Mouse (Mus musculus): ENCODE data around the gene Mst1r. TPM values are rescaled to one million over a fixed set of nuclear protein-coding genes. Genes with fewer than 3 reads are reported as not detected.

The Mst1r gene
- total RNA-seq, 2 experiments from 2014 or later: 0.54 to 0.81 TPM

- no peak overlapping the region for H3K4me3 ChIP-seq
- DNase-seq: peak; percentile 54
- no peak overlapping the region for H3K27ac ChIP-seq
- intact Hi-C loops (cut with DNase I): no loop called here
- TF ChIP-seq CTCF (IDR thresholded peaks at IDR 0.05): peak; percentile 48
These were observed 16.3 kb downstream of the Mst1r start for GRCm38 (mm10) chr9:107923021-107923420.

- intact Hi-C loops (cut with DNase I): no loop called here
- peak overlapping the region; percentile 75 for H3K27ac ChIP-seq
- DNase-seq: peak; percentile 78
- no peak; the same call in 1 of the 2 replicates for TF ChIP-seq CTCF (IDR thresholded peaks at IDR 0.05)
- peak overlapping the region; percentile 40 for H3K4me3 ChIP-seq
These were observed 17.3 kb downstream of the Mst1r start for GRCm38 (mm10) chr9:107923956-107924355.

GRCm38 (mm10) chr9:107925251-107925650 lies 18.6 kb downstream of the Mst1r start:
- intact Hi-C loops (cut with DNase I): no loop called here
- Histone ChIP-seq H3K4me3 (no peak overlapping the region), H3K27ac (peak overlapping the region; percentile 75; the same call in 1 of the 2 replicates)
- no peak for TF ChIP-seq CTCF (IDR thresholded peaks at IDR 0.05)
- DNase-seq: no peak

GRCm38 (mm10) chr9:107926920-107927420 lies 20.3 kb downstream of the Mst1r start:
- H3K27ac ChIP-seq: no peak overlapping the region
- H3K4me3 ChIP-seq: no peak overlapping the region
- DNase-seq: no peak
- intact Hi-C loops (cut with DNase I): no loop called here
- no peak for TF ChIP-seq CTCF (IDR thresholded peaks at IDR 0.05)

GRCm38 (mm10) chr9:107927749-107928148 lies 21.1 kb downstream of the Mst1r start:
- Histone ChIP-seq H3K4me3 (no peak overlapping the region), H3K27ac (no peak overlapping the region)
- DNase-seq: no peak
- intact Hi-C loops (cut with DNase I): no loop called here
- TF ChIP-seq CTCF (IDR thresholded peaks at IDR 0.05): no peak

GRCm38 (mm10) chr9:107928169-107928568 lies 21.5 kb downstream of the Mst1r start, which contains the start of gene Actl11:
TSS of gene Actl11 (plus strand) at chr9:107928469.
- no peak for TF ChIP-seq CTCF (IDR thresholded peaks at IDR 0.05)
- Histone ChIP-seq H3K4me3 (no peak within 1 kb of the TSS), H3K27ac (no peak within 1 kb of the TSS)
- DNase-seq: no peak
- intact Hi-C loops (cut with DNase I): no loop called here

GRCm38 (mm10) chr9:107932221-107932620 lies 25.5 kb downstream of the Mst1r start:
- TF ChIP-seq CTCF (IDR thresholded peaks at IDR 0.05): no peak
- no peak overlapping the region for H3K27ac ChIP-seq
- H3K4me3 ChIP-seq: no peak overlapping the region
- intact Hi-C loops (cut with DNase I): no loop called here
- DNase-seq: no peak

GRCm38 (mm10) chr9:107934146-107934545 lies 27.5 kb downstream of the Mst1r start:
- Histone ChIP-seq H3K4me3 (no peak overlapping the region), H3K27ac (no peak overlapping the region)
- intact Hi-C loops (cut with DNase I): no loop called here
- no peak for DNase-seq
- no peak for TF ChIP-seq CTCF (IDR thresholded peaks at IDR 0.05)

- intact Hi-C loops (cut with DNase I): no loop called here
- no peak for DNase-seq
- Histone ChIP-seq H3K27ac (no peak within 1 kb of the TSS; the same call in 1 of the 2 replicates), H3K4me3 (peak within 1 kb of the TSS; percentile 67)
- no peak for TF ChIP-seq CTCF (IDR thresholded peaks at IDR 0.05)
These were observed 28.7 kb downstream of the Mst1r start, which contains the start of gene Camkv for GRCm38 (mm10) chr9:107935374-107935773. TSS of gene Camkv (plus strand) at chr9:107935674.

- no peak for TF ChIP-seq CTCF (IDR thresholded peaks at IDR 0.05)
- Histone ChIP-seq H3K4me3 (peak overlapping the region; percentile 67), H3K27ac (no peak overlapping the region; the same call in 1 of the 2 replicates)
- no peak for DNase-seq
- intact Hi-C loops (cut with DNase I): no loop called here
These were observed 29.1 kb downstream of the Mst1r start for GRCm38 (mm10) chr9:107935790-107936214.

GRCm38 (mm10) chr9:107936215-107936822 lies 29.6 kb downstream of the Mst1r start:
- TF ChIP-seq CTCF (IDR thresholded peaks at IDR 0.05): no peak
- H3K27ac ChIP-seq: no peak overlapping the region; the same call in 1 of the 2 replicates
- DNase-seq: no peak
- H3K4me3 ChIP-seq: peak overlapping the region; percentile 67
- intact Hi-C loops (cut with DNase I): no loop called here

- Histone ChIP-seq H3K4me3 (no peak overlapping the region), H3K27ac (no peak overlapping the region)
- intact Hi-C loops (cut with DNase I): no loop called here
- DNase-seq: no peak
- no peak for TF ChIP-seq CTCF (IDR thresholded peaks at IDR 0.05)
These were observed 30.2 kb downstream of the Mst1r start for GRCm38 (mm10) chr9:107936831-107937230.
